Mouse (Mus musculus) liver, adult 2 months (tissue): ENCODE measurements around the gene Serpina3g.

Experiments
- CTCF ChIP-seq: fragments of 200-500 bp; IDR thresholded peaks from 2 replicates; pipeline ENCODE4 v1.5.1; 2011; ENCODE audit warnings: low read depth, low read length, control low read depth
- POLR2A ChIP-seq: fragments of 200-500 bp; IDR thresholded peaks from 2 replicates; pipeline ENCODE4 v1.6.1; 2011; ENCODE audit warnings: low read length, control low read depth; ENCODE audit not compliant: insufficient read depth; ENCODE audit errors: extremely low read depth

DNA sequence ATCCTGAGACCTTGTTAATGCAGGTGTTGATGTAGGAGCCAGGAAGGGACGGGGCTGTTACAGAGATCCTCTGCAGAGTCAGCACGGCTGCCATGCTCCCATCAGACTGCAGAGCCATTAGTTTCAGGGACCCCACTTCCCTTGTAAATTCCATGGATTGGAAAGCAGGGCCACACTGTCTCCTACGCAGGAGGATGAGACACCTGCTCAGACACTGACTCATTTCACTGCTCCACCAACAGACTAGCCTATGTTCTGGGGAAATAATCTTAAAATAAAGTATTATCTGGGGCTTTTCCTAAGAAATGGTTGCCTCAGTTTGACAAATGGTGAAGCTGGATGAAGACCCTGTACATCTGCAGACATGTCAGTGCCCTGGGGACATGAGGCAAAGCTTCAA lies 12.2 kb downstream of the Serpina3g start:
- TF ChIP-seq POLR2A (no peak), CTCF (no peak)
